Mouse (Mus musculus): ENCODE data around the gene Cercam.

DNA sequence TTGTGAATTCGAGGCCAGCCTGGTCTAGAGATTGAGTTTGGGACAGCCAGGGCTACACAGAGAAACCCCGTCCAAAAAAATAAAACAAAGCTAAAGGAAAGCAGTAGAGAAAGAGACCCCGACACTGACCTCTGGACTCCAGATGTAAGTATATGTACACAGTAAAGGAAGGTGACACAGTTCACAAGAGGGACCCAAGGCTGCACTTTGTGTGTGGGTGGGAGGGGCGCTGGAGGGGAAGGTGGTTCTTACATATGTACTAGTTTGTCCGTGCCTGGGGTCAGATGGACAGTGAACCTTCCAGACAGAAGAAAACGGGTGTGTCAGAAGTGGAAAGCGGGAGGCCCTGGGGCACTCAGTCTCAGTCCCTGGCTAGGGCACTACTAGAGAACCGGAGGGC is 10.2 kb downstream of the Cercam start:
- TF ChIP-seq CTCF (IDR thresholded peaks at IDR 0.05; ENCODE audit: low read depth) (no peak), EP300 (IDR thresholded peaks at IDR 0.05; ENCODE audit: low read depth) (no peak)

All from heart, postnatal 0 days (tissue).